Mouse (Mus musculus) CD4-positive, CD25-positive, alpha-beta regulatory T cell, adult 2 months (primary cell): Measurements from ENCODE around the gene Prr13.

ENCODE experiments used
- DNase-seq: peaks from one replicate; pipeline ENCODE4 v3.0.0-alpha.2; 2012; ENCODE audit warnings: low read depth, low spot score

Prr13 gene

DNA sequence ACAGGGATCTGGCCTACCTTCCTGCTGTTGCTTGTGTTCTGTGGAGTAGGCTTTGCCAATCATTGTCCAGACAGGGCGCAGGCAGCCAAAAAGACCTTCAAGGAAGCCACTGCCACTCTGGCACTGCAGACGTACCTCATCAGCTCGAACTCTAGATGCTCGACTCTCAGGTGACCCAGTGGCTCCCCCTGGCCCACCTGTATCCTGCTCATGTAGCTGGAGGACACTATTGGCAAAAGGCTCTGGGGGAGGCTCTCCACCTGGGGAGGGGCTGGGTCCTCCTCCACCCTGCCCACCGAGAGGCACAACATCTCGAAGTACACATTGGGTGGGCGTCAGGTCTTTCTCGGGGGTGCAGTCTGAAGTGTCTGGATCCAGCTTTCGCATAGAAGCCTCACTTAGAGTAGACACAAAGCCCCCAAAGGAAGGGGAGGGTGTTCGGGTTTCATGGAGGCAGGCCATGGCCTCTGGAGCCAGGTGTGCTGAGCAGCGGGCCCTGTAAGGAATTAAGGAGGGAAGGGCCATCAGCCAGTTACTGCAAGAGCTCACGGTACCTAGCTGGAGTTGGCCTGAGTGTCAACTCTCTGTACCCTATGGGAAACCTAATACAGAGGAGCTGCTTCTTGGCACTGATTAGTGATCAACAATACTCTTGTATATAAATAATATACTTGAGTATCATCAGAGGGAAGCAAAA, 46.4 kb downstream of the Prr13 start:
- DNase-seq = no peak

DNA sequence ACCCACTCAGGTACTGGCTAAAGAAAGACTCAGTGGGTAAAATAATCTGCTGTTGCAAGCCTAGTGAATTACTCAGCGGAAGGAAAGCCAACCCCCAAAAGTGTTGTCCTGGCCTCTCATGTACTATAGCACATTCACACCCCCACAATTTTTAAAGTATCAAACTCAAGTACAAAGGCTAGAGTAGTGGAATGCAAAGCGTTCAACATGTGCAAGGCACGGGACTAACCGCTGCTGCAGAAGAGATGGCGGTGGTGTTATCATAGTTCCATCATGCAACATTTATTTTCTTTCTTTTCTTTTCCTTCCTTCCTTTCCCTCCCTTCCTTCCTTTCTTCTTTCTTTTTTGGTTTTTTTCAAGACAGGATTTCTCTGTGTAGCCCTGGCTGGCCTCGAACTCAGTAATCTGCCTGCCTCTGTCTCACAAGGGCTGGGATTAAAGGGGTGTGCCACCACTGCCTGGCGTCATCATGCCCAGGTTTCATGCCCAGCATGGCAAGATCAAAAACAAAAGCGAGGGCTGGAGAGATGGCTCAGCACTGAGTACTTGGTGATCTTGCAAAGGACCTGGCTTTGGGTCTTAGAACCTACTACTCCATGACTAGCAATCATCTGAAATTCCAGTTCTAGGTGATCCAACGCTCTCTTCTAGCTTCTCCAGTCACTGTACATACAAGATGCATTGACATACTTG, 47.1 kb downstream of the Prr13 start:
- no peak for DNase-seq

GRCm38 (mm10) chr15:102506464-102506830, 47.6 kb downstream of the Prr13 start:
- DNase-seq = no peak

DNA sequence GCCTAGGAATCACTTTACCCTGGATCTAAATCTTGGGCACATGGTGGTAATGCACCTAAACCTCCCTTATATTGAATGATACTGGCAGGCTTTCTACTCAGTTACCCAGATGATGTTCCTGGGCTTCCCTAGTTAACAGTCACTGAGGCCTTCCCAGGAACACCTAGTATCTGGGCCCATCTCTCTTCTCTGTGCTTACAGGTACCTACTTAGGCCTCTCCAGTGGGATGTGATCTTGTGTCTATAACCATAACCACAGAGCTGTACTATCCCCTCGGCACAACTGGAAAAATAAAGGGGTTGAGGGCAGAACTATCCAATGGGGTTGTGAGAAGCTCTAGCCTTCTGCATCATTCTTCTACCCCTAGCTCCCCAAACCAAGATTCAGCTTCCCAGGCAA, 48.0 kb downstream of the Prr13 start:
- DNase-seq = no peak

GRCm38 (mm10) chr15:102507561-102507960, 48.7 kb downstream of the Prr13 start:
- no peak for DNase-seq

- no peak for DNase-seq
These were observed 49.5 kb downstream of the Prr13 start for GRCm38 (mm10) chr15:102508336-102508735.

GRCm38 (mm10) chr15:102510110-102510509, 51.3 kb downstream of the Prr13 start:
- no peak for DNase-seq

- peak; percentile 77 for DNase-seq
These were observed 51.9 kb downstream of the Prr13 start for GRCm38 (mm10) chr15:102510590-102511284.

GRCm38 (mm10) chr15:102511285-102511833, 52.5 kb downstream of the Prr13 start:
- no peak for DNase-seq

GRCm38 (mm10) chr15:102512010-102512409, 53.2 kb downstream of the Prr13 start:
- no peak for DNase-seq
